Mouse (Mus musculus): ENCODE results near the gene 2210011C24Rik. TPM values are rescaled to one million over a fixed set of nuclear protein-coding genes. Genes with fewer than 3 reads are reported as not detected.
"Not testable (repeated sequence)": the region's sequence is repeated elsewhere in the genome, so short reads cannot be mapped to it uniquely, and the experiment has no call there.

2210011C24Rik gene
- polyA plus RNA-seq, 1 experiment from 2014 or later = not detected

DNA sequence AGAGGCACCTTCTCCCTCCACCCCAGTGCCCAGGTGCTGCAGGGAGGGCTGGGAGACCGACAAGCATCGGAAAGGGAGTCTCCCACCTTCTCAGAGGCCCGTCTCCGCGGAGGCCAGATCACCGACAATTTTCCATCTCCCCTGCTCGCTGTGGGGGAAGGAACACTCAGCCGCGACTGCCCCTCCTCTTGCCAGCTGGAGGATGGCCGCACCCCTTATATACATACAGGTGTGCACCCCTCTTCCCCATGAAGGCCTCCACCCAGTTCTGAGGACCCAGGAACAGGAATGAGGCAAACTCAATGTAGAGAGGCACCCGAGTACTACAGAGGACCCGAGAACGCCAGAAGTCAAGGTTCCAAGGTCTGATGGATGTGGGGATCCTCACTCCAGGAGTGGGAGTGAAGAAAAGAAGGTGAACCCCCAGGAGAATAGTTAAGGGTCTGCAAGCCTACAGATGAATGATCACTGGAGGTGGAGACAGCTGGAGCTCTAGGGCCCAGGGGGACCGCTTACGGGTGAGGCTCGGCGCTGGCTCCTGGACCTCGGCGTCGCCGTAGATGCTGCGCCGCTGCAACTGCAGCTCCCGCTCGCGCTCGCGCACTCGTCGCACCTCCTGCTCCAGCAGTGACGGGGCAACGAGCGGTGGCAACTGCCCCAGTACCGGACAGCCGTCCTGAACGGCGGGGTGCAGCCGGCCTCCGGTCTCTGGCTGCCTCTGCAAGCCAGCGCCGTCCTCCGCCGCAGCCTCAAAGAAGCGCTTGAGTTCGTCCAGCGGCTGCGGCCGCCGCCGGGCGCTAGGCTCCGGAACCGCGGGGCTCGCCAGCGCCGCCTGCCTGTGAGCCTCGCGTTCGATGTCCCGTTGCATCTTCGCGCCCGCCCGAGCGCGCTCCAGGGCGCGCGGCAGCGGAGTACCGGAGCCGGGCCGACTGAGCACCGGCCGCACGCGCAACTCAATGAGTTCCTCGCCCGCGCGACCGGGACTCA lies 1.1 kb downstream of the 2210011C24Rik start:
- Histone ChIP-seq H3K9me3 (ENCODE audit: control insufficient read depth, low read length) (0 out of 2 replicates have a peak, but pooled peaks cover under 1% of the 10 kb centered on the region), H3K27ac (ENCODE audit: low read depth, low read length) (no peak overlapping the region), H3K4me2 (peak overlapping the region; percentile 71), H3K4me3 (ENCODE audit: low read depth, low read length) (peak overlapping the region; percentile 57), H3K4me1 (replicated peaks; ENCODE audit: control insufficient read depth, insufficient read depth, low read length) (peaks cover 8% of the 10 kb centered on the region), H3K9ac (ENCODE audit: low read depth, low read length) (no peak overlapping the region), H3K36me3 (ENCODE audit: control insufficient read depth, insufficient read depth, low read length) (no peaks in the 10 kb centered on the region), H3K27me3 (replicated peaks; ENCODE audit: control insufficient read depth, insufficient read depth, low read length) (peaks cover 46% of the 10 kb centered on the region)
- peak; percentile 71 for DNase-seq (ENCODE audit: low spot score)
- peak; percentile 57; the same call in 1 of the 2 replicates for ATAC-seq (replicated peaks; ENCODE audit: low FRiP score)
- 2% methylated on average over 83 of the region's 83 CpGs for WGBS

DNA sequence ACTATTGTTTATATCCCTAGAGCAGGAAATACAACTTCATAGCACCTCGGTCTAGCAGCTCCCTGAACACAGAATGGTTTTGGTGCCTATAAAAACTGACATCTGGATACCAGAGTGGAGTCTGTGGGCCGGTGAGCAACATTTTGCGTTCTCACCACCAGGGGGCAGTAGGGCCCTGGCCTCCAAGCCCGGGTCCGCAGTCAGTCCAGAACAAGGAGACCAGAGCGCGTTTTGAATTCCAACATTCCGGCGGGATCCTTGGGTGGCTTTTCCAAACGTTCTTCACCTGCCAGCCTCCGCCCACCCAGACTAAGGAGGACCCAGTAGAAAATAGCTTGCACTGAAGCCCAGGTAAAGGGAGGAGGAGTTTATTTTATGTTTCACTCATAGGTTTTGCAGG lies 2.1 kb downstream of the 2210011C24Rik start:
- Histone ChIP-seq H3K4me2 (no peak overlapping the region), H3K4me3 (ENCODE audit: low read depth, low read length) (0 out of 2 replicates have a peak overlapping the region, but pooled peaks have one; percentile 6), H3K27ac (ENCODE audit: low read depth, low read length) (no peak overlapping the region), H3K9me3 (ENCODE audit: control insufficient read depth, low read length) (no peaks in the 10 kb centered on the region), H3K36me3 (ENCODE audit: control insufficient read depth, insufficient read depth, low read length) (no peaks in the 10 kb centered on the region), H3K4me1 (replicated peaks; ENCODE audit: control insufficient read depth, insufficient read depth, low read length) (peaks cover 11% of the 10 kb centered on the region), H3K9ac (ENCODE audit: low read depth, low read length) (no peak overlapping the region), H3K27me3 (replicated peaks; ENCODE audit: control insufficient read depth, insufficient read depth, low read length) (peaks cover 46% of the 10 kb centered on the region)
- ATAC-seq (replicated peaks; ENCODE audit: low FRiP score) (peak; percentile 60), DNase-seq (ENCODE audit: low spot score) (peak; percentile 81)
- under 1% methylated on average over 11 of the region's 11 CpGs for WGBS

DNA sequence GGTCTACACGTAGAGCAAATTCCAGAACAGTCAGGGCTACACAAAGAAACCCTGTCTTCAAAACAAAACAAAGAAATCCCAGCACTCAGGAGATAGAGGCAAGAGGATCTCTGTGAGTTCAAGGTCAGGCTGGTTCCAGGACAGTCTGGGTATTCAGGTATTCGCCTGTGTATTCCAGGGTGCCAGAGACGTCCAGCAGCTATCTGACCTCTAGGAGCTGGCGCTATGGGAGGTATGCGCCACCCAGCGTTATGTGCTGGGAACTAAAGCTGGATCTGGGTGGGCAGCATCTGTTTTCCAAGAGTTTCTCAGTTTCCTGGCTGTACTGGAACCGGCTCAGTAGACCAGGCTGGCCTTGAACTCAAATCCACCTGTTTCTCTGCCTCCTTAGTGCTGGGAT lies 3.6 kb downstream of the 2210011C24Rik start:
- ATAC-seq (replicated peaks; ENCODE audit: low FRiP score) (no peak), DNase-seq (ENCODE audit: low spot score) (no peak)
- 35% methylated on average over 7 of the region's 7 CpGs for WGBS
- Histone ChIP-seq H3K27me3 (replicated peaks; ENCODE audit: control insufficient read depth, insufficient read depth, low read length) (peaks cover 39% of the 10 kb centered on the region), H3K4me3 (ENCODE audit: low read depth, low read length) (no peak overlapping the region), H3K4me1 (replicated peaks; ENCODE audit: control insufficient read depth, insufficient read depth, low read length) (peaks cover 16% of the 10 kb centered on the region), H3K36me3 (ENCODE audit: control insufficient read depth, insufficient read depth, low read length) (no peaks in the 10 kb centered on the region), H3K4me2 (no peak overlapping the region), H3K27ac (ENCODE audit: low read depth, low read length) (no peak overlapping the region), H3K9ac (ENCODE audit: low read depth, low read length) (no peak overlapping the region), H3K9me3 (ENCODE audit: control insufficient read depth, low read length) (no peaks in the 10 kb centered on the region)

DNA sequence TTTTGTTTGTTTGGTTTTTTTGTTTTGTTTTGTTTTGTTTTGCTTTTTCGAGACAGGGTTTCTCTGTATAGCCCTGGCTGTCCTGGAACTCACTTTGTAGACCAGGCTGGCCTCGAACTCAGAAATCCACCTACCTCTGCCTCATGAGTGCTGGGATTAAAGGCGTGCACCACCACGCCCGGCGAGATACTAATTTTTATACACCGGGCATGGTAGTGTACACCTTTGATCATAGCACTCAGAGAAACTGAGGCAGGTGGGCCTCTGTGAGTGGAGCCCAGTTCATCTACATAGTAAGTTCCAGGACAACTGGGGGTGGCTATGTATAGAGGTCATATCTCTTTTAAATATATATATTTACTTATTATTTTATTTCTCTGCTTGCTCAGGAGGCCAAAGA lies 6.5 kb downstream of the 2210011C24Rik start:
- not testable (repeated sequence) for ATAC-seq (replicated peaks; ENCODE audit: low FRiP score); H3K4me2 ChIP-seq; H3K4me3 ChIP-seq (ENCODE audit: low read depth, low read length); H3K9ac ChIP-seq (ENCODE audit: low read depth, low read length); H3K9me3 ChIP-seq (ENCODE audit: control insufficient read depth, low read length); H3K27ac ChIP-seq (ENCODE audit: low read depth, low read length); DNase-seq (ENCODE audit: low spot score); H3K36me3 ChIP-seq (ENCODE audit: control insufficient read depth, insufficient read depth, low read length)
- 91% methylated on average over 7 of the region's 7 CpGs for WGBS
- Histone ChIP-seq H3K27me3 (replicated peaks; ENCODE audit: control insufficient read depth, insufficient read depth, low read length) (peaks cover 13% of the 10 kb centered on the region), H3K4me1 (replicated peaks; ENCODE audit: control insufficient read depth, insufficient read depth, low read length) (peaks cover 14% of the 10 kb centered on the region)

DNA sequence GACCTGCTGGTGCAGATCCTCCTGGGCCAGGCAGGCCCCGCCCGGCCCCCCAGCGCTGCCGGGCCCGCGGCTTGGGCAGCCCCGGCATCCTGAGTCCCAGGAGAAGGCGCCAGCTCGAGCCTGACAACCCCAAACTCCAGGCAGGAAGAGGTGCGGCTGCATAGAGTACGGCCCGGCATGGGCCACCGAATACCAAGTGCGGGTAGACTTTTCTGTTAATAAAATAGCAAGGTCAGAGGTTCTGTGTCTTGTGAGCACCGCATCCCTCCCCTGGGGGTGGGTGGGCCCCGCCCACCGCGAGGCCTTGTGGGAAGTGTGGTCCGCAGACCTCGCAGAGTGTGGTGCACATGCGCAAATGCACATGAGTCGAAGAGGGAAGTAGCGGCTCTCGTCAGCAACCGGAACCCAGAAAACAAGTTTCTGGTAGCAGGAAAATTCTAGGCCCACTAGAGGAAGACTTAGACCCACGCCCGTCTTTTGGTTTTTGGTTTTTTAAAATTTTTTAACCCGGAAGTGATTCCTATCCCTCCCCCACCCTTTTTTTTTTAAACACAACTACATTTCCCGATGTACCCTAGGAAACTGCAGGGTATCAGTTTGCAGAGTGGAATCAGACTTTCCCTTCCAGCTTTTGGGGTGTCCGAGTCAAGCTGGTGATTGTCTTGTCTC lies 7.3 kb downstream of the 2210011C24Rik start:
- Histone ChIP-seq H3K4me1 (replicated peaks; ENCODE audit: control insufficient read depth, insufficient read depth, low read length) (peaks cover 14% of the 10 kb centered on the region), H3K9ac (ENCODE audit: low read depth, low read length) (peak overlapping the region; percentile 71), H3K27ac (ENCODE audit: low read depth, low read length) (peak overlapping the region; percentile 88), H3K36me3 (ENCODE audit: control insufficient read depth, insufficient read depth, low read length) (peaks cover 17% of the 10 kb centered on the region), H3K4me3 (ENCODE audit: low read depth, low read length) (peak overlapping the region; percentile 59), H3K9me3 (ENCODE audit: control insufficient read depth, low read length) (no peaks in the 10 kb centered on the region), H3K4me2 (peak overlapping the region; percentile 92), H3K27me3 (replicated peaks; ENCODE audit: control insufficient read depth, insufficient read depth, low read length) (peaks cover 4% of the 10 kb centered on the region)
- peak; percentile 91 for DNase-seq (ENCODE audit: low spot score)
- 3% methylated on average over 30 of the region's 30 CpGs for WGBS
- ATAC-seq (replicated peaks; ENCODE audit: low FRiP score) = peak; percentile 88

DNA sequence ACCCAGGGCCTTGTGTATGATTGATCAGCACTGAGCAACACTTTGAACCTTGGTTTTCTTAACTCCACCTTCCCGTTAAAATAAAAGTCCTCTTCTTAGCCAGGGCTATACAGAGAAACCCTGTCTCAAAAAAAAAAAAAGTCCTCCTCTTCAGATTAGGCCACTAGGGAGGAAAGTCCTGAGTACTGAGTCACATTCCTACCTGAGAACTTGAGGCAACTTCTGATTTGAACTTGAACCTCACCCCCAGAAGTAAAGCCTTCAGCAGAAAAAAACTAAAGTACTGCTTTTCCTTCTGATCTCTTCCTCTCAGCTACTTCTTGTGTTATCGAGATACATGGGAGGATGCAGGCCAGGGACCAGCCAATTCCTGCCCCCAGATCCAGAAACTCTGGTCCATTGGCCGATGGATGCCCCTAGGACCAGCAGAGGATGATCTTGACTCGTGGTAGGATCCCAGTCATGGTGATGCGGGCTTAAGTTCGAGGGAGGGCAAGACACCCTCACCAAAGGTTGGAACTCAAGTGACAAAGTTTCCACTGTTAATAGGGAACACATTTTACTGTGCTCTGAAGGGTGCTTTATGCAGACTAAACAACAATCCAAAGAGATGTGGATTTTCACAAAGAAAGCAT lies 8.2 kb downstream of the 2210011C24Rik start:
- 77% methylated on average over 6 of the region's 6 CpGs for WGBS
- ATAC-seq (replicated peaks; ENCODE audit: low FRiP score) (no peak), DNase-seq (ENCODE audit: low spot score) (no peak)
- H3K4me3 ChIP-seq (ENCODE audit: low read depth, low read length) = no peak overlapping the region; the same call in 1 of the 2 replicates
- peaks cover 21% of the 10 kb centered on the region for H3K4me1 ChIP-seq (replicated peaks; ENCODE audit: control insufficient read depth, insufficient read depth, low read length)
- H3K9ac ChIP-seq (ENCODE audit: low read depth, low read length) = peak overlapping the region; percentile 71
- H3K27me3 ChIP-seq (replicated peaks; ENCODE audit: control insufficient read depth, insufficient read depth, low read length) = 0 out of 2 replicates have a peak, but pooled peaks cover 2% of the 10 kb centered on the region
- no peak overlapping the region for H3K27ac ChIP-seq (ENCODE audit: low read depth, low read length)
- H3K9me3 ChIP-seq (ENCODE audit: control insufficient read depth, low read length) = no peaks in the 10 kb centered on the region
- H3K4me2 ChIP-seq = peak overlapping the region; percentile 92
- peaks cover 18% of the 10 kb centered on the region for H3K36me3 ChIP-seq (ENCODE audit: control insufficient read depth, insufficient read depth, low read length)

DNA sequence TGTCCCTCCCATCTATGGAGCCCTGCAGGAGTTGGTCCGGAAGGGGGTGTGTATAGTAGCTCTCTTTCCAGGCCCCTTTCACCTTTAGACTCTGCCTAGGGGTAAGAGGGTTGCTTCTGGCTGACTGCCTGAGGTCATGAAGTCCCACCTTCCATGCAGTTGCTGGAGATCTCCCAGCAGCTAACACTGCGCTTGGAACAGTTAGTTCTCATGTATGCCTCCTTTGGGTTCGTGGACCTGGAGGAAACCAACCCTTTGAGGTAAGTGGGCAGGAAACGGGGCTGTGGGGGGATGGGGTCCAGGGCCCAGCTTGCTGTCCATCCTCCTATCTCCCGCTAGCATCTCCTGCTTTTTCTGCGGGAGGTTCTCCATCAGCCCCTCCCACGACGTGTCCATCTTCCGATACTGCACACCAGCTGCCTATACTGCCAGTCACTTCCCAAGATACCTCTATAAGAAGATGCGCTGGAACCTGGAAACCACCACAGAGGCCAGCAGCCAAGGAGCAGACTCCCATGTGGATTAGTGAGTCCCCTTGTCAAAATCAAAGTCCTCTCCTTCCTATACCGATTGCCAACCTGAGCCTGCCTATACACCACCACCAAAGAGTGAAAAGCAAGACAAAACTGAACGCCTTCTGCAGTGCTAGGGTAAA lies 8.9 kb downstream of the 2210011C24Rik start:
- no peak for DNase-seq (ENCODE audit: low spot score)
- WGBS = 64% methylated on average over 12 of the region's 12 CpGs
- H3K36me3 ChIP-seq (ENCODE audit: control insufficient read depth, insufficient read depth, low read length) = peaks cover 18% of the 10 kb centered on the region
- no peak overlapping the region for H3K9ac ChIP-seq (ENCODE audit: low read depth, low read length)
- H3K27ac ChIP-seq (ENCODE audit: low read depth, low read length) = no peak overlapping the region
- no peak for ATAC-seq (replicated peaks; ENCODE audit: low FRiP score)
- H3K27me3 ChIP-seq (replicated peaks; ENCODE audit: control insufficient read depth, insufficient read depth, low read length) = 0 out of 2 replicates have a peak, but pooled peaks cover 2% of the 10 kb centered on the region
- H3K4me2 ChIP-seq = no peak overlapping the region
- peaks cover 22% of the 10 kb centered on the region for H3K4me1 ChIP-seq (replicated peaks; ENCODE audit: control insufficient read depth, insufficient read depth, low read length)
- no peaks in the 10 kb centered on the region for H3K9me3 ChIP-seq (ENCODE audit: control insufficient read depth, low read length)
- no peak overlapping the region for H3K4me3 ChIP-seq (ENCODE audit: low read depth, low read length)
